Mouse (Mus musculus) G1E (cell line): ENCODE measurements around the gene Prrt2. TPM values are rescaled to one million over a fixed set of nuclear protein-coding genes. Genes with fewer than 3 reads are reported as not detected.

Experiments
- ATAC-seq: 2 replicates; pipeline ENCODE4 v1.8.0; 2016; ENCODE audit warnings: mild to moderate bottlenecking; ENCODE audit not compliant: insufficient number of reproducible peaks, poor library complexity, low FRiP score, severe bottlenecking; ENCODE audit errors: extremely low read depth
- DNase-seq: peaks from one replicate; pipeline ENCODE4 v3.0.0; 2012; ENCODE audit warnings: low spot score
- H3K27me3 ChIP-seq: 2 replicates; pipeline ENCODE4 v1.6.1; 2012; ENCODE audit warnings: mild to moderate bottlenecking, low read length, inconsistent platforms; ENCODE audit not compliant: insufficient read depth
- H3K36me3 ChIP-seq: replicated peaks from 2 replicates; pipeline ENCODE3; 2012; ENCODE audit warnings: mild to moderate bottlenecking, inconsistent platforms
- H3K4me1 ChIP-seq: 2 replicates; pipeline ENCODE4 v1.6.1; 2012; ENCODE audit warnings: low read depth, low read length, inconsistent platforms, mixed read lengths; ENCODE audit not compliant: insufficient read depth
- H3K4me3 ChIP-seq: 2 replicates; pipeline ENCODE4 v1.5.1; 2012; ENCODE audit warnings: low read depth, mild to moderate bottlenecking, inconsistent platforms, low read length, moderate library complexity, mixed read lengths
- H3K9me3 ChIP-seq: replicated peaks from 2 replicates; pipeline ENCODE4 v1.6.1; 2012; ENCODE audit warnings: inconsistent platforms
- CTCF ChIP-seq: IDR thresholded peaks from 2 replicates; pipeline ENCODE4 v1.5.1; 2012; ENCODE audit warnings: low read depth, low read length, inconsistent platforms, mixed read lengths
- GATA1 ChIP-seq: IDR thresholded peaks from 2 replicates; pipeline ENCODE4 v1.6.1; 2012; ENCODE audit warnings: borderline replicate concordance, low read length, inconsistent platforms, mixed read lengths
- GATA2 ChIP-seq: IDR thresholded peaks from 2 replicates; pipeline ENCODE4 v1.6.1; 2012; ENCODE audit warnings: low read depth, low read length, inconsistent platforms, borderline replicate concordance
- POLR2AphosphoS5 ChIP-seq: IDR thresholded peaks from 2 replicates; pipeline ENCODE4 v1.6.1; 2012; ENCODE audit warnings: low read depth, low read length, inconsistent platforms; ENCODE audit not compliant: insufficient replicate concordance
- TAL1 ChIP-seq: conservative IDR thresholded peaks from 2 replicates; pipeline ENCODE4 v1.6.1; 2012; ENCODE audit warnings: low read depth, low read length, inconsistent platforms, mixed read lengths
- polyA plus RNA-seq: library from polyadenylated mRNA; stranded (reverse); fragments of >175 nt; gene quantifications from 2 replicates; pipeline ENCODE4 v1.2.3, GENCODE M21; 2012
- total RNA-seq, 2 experiments: library from RNA; stranded (forward) in 1 of 2; stranded (reverse) in 1 of 2; fragments of 200-1000 nt in 1 of 2; fragments of >200 nt in 1 of 2; fragmentation: Nextera tagmentation in 1 of 2; gene quantifications; 2 replicates each; pipeline ENCODE4 v1.2.3; 2014 to 2017

The Prrt2 gene
- total and polyA plus RNA-seq, 3 experiments: 2.0 to 6.4 TPM; not detected in 1

- peaks cover 62% of the 10 kb centered on the region for H3K4me1 ChIP-seq
- DNase-seq (no peak), ATAC-seq (no peak)
- TF ChIP-seq GATA1 (no peak), CTCF (no peak), GATA2 (no peak), TAL1 (no peak), POLR2AphosphoS5 (no peak)
- no peaks in the 10 kb centered on the region for H3K9me3 ChIP-seq
- H3K27me3 ChIP-seq: no peaks in the 10 kb centered on the region
- H3K4me3 ChIP-seq: no peak overlapping the region
- H3K36me3 ChIP-seq: peaks cover 82% of the 10 kb centered on the region
Observed at GRCm38 (mm10) chr7:127030172-127030571, 9.2 kb upstream of the Prrt2 start.

GRCm38 (mm10) chr7:127027885-127028284 lies 6.9 kb upstream of the Prrt2 start:
- no peak for ATAC-seq
- Histone ChIP-seq H3K4me3 (peak overlapping the region; percentile 77), H3K9me3 (no peaks in the 10 kb centered on the region), H3K27me3 (no peaks in the 10 kb centered on the region), H3K4me1 (peaks cover 74% of the 10 kb centered on the region), H3K36me3 (peaks cover 82% of the 10 kb centered on the region)
- no peak for DNase-seq
- TF ChIP-seq POLR2AphosphoS5 (peak; percentile 15; the same call in 1 of the 2 replicates), GATA1 (no peak)

- Histone ChIP-seq H3K4me3 (peak within 1 kb of the TSS; percentile 77), H3K9me3 (no peaks in the 10 kb centered on the region), H3K27me3 (no peaks in the 10 kb centered on the region), H3K36me3 (peaks cover 82% of the 10 kb centered on the region), H3K4me1 (peaks cover 74% of the 10 kb centered on the region)
- ATAC-seq (peak; percentile 64), DNase-seq (peak; percentile 98)
- TF ChIP-seq TAL1 (no peak), GATA2 (no peak), GATA1 (no peak), POLR2AphosphoS5 (0 out of 2 replicates have a peak, but pooled peaks have one; percentile 51)
Observed at GRCm38 (mm10) chr7:127026984-127027726, 6.1 kb upstream of the Prrt2 start, which contains the start of gene Maz. Gene Maz, minus strand, starts transcription at chr7:127027037.

GRCm38 (mm10) chr7:127026616-127026983 lies 5.6 kb upstream of the Prrt2 start:
- no peak for ATAC-seq
- H3K4me3 ChIP-seq: peak overlapping the region; percentile 77
- no peak for DNase-seq
- no peaks in the 10 kb centered on the region for H3K9me3 ChIP-seq
- H3K36me3 ChIP-seq: peaks cover 82% of the 10 kb centered on the region
- peaks cover 74% of the 10 kb centered on the region for H3K4me1 ChIP-seq
- TF ChIP-seq POLR2AphosphoS5 (no peak), GATA2 (no peak), GATA1 (no peak), TAL1 (no peak), CTCF (no peak)
- no peaks in the 10 kb centered on the region for H3K27me3 ChIP-seq

GRCm38 (mm10) chr7:127026161-127026600 lies 5.2 kb upstream of the Prrt2 start:
- no peaks in the 10 kb centered on the region for H3K27me3 ChIP-seq
- no peak for ATAC-seq
- H3K9me3 ChIP-seq: no peaks in the 10 kb centered on the region
- H3K4me1 ChIP-seq: peaks cover 74% of the 10 kb centered on the region
- H3K36me3 ChIP-seq: peaks cover 82% of the 10 kb centered on the region
- TF ChIP-seq GATA2: no peak
- no peak for TF ChIP-seq POLR2AphosphoS5
- TF ChIP-seq CTCF: no peak
- no peak for TF ChIP-seq GATA1
- no peak for TF ChIP-seq TAL1
- peak overlapping the region; percentile 77 for H3K4me3 ChIP-seq
- peak; percentile 80 for DNase-seq

GRCm38 (mm10) chr7:127025556-127026160 lies 4.6 kb upstream of the Prrt2 start:
- Histone ChIP-seq H3K36me3 (peaks cover 77% of the 10 kb centered on the region), H3K4me3 (peak overlapping the region; percentile 77), H3K4me1 (peaks cover 74% of the 10 kb centered on the region), H3K27me3 (no peaks in the 10 kb centered on the region), H3K9me3 (no peaks in the 10 kb centered on the region)
- ATAC-seq (no peak), DNase-seq (peak; percentile 48)
- TF ChIP-seq GATA2 (no peak), POLR2AphosphoS5 (no peak), TAL1 (no peak), CTCF (no peak), GATA1 (no peak)
